Mouse (Mus musculus): Measurements from ENCODE around the gene Gm20852. TPM values are rescaled to one million over a fixed set of nuclear protein-coding genes. Genes with fewer than 3 reads are reported as not detected.

Gene Gm20852
- polyA plus RNA-seq (2014; fragmentation: Illumina TruSeq; extraction: RNeasy Lipid Tissue Mini Kit (QIAGEN cat#74804); ENCODE audit: insufficient read depth, low read depth, low replicate concordance), result not detected

DNA sequence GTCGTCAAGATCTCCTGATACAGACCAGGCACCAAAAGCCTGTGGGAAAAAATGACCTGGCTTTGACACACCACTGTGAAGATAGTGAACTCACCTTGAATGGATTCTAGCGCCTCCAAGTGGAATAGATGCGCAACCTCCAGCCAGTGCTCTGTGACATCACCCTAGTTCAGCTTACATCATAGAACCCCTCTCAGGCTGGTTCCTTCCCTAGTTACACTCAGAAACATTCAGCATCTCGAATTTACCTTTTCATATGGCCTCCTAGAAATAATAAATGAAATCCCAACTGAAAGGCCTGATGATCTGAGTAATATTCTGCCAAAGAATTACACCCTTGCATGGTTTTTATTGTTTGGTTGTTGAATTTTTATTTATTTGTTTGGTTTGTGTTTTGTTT lies at the start of gene Gm20852:
Gm20852 (minus strand) TSS at position 101 of the 400 bp plus-strand sequence.

